Mouse (Mus musculus) neural tube, embryonic 15.5 days (tissue): ENCODE measurements around the gene Gm10220. TPM values are rescaled to one million over a fixed set of nuclear protein-coding genes. Genes with fewer than 3 reads are reported as not detected.

Source experiments
- polyA plus RNA-seq: library from polyadenylated mRNA; unstranded; fragments of >200 nt; fragmentation: Nextera tagmentation; extraction: Ambion mirVana; gene quantifications from 2 replicates; pipeline ENCODE4 v1.2.1, GENCODE M21; 2015

The Gm10220 gene
- polyA plus RNA-seq, 1 experiment from 2014 or later: 0.19 TPM

Other genes with a start within 250 kb of the Gm10220 start
- gene Gm21663, start 179.0 kb downstream of the Gm10220 start, polyA plus RNA-seq: 0.10 and 0.17 TPM in 2 replicates
- 0.23 TPM in 1 of 2 replicates, not detected in the other for gene Gm21671, start 167.0 kb downstream of the Gm10220 start, polyA plus RNA-seq
- 0.26 and 0.42 TPM in 2 replicates for gene Gm21680, start 148.8 kb downstream of the Gm10220 start, polyA plus RNA-seq
- 0.08 and 0.22 TPM in 2 replicates for gene Gm21698, start 132.8 kb downstream of the Gm10220 start, polyA plus RNA-seq
- gene Gm1979, start 116.6 kb downstream of the Gm10220 start, polyA plus RNA-seq: 0.40 and 0.57 TPM in 2 replicates
- 0.13 and 0.18 TPM in 2 replicates for gene Gm5862, start 98.5 kb downstream of the Gm10220 start, polyA plus RNA-seq
- gene Speer4a, start 81.9 kb downstream of the Gm10220 start, polyA plus RNA-seq: 0.22 and 0.27 TPM in 2 replicates
- gene Gm7347, start 62.8 kb downstream of the Gm10220 start, polyA plus RNA-seq: 0.22 and 0.26 TPM in 2 replicates
- 0.14 TPM in 1 of 2 replicates, not detected in the other for gene Gm10471, start 32.1 kb downstream of the Gm10220 start, polyA plus RNA-seq
- 0.24 and 0.28 TPM in 2 replicates for gene 5031410I06Rik, start 16.1 kb downstream of the Gm10220 start, polyA plus RNA-seq
- gene Gm7361, start 136.3 kb upstream of the Gm10220 start, polyA plus RNA-seq: 0.46 and 0.51 TPM in 2 replicates